Mouse (Mus musculus): ENCODE measurements around the gene Gpr158. TPM values are rescaled to one million over a fixed set of nuclear protein-coding genes. Genes with fewer than 3 reads are reported as not detected.

The Gpr158 gene
- 0.87 and 1.0 TPM in 2 replicates for polyA plus RNA-seq (2016; fragmentation: Nextera tagmentation; extraction: Ambion mirVana)

GRCm38 (mm10) chr2:21367345-21368111 is at the start of gene Gpr158:
Gene Gpr158 (plus strand): TSS chr2:21367542.
- H3K4me1 ChIP-seq: peaks cover 4% of the 10 kb centered on the region
- H3K4me2 ChIP-seq (replicated peaks): peak within 1 kb of the TSS; percentile 73
- under 1% methylated on average over 43 of the region's 43 CpGs for WGBS
- no peaks in the 10 kb centered on the region for H3K36me3 ChIP-seq
- peaks cover 25% of the 10 kb centered on the region for H3K27me3 ChIP-seq (replicated peaks)
- ATAC-seq (ENCODE audit: low FRiP score, low read depth): peak; percentile 98
- H3K9ac ChIP-seq: peak within 1 kb of the TSS; percentile 36
- H3K9me3 ChIP-seq: no peaks in the 10 kb centered on the region
- no peak within 1 kb of the TSS for H3K27ac ChIP-seq
- H3K4me3 ChIP-seq: peak within 1 kb of the TSS; percentile 49

- Histone ChIP-seq H3K27me3 (replicated peaks) (no peaks in the 10 kb centered on the region), H3K36me3 (no peaks in the 10 kb centered on the region), H3K4me2 (replicated peaks) (no peak overlapping the region), H3K27ac (no peak overlapping the region), H3K4me1 (no peaks in the 10 kb centered on the region), H3K4me3 (no peak overlapping the region), H3K9ac (no peak overlapping the region), H3K9me3 (no peaks in the 10 kb centered on the region)
- no peak for ATAC-seq (ENCODE audit: low FRiP score, low read depth)
- WGBS: 83% methylated on average over 5 of the region's 5 CpGs
These were observed 23.5 kb upstream of the Gpr158 start for GRCm38 (mm10) chr2:21343821-21344220.

- Histone ChIP-seq H3K4me2 (replicated peaks) (peak overlapping the region; percentile 73), H3K27me3 (replicated peaks) (peaks cover 25% of the 10 kb centered on the region), H3K27ac (no peak overlapping the region), H3K9ac (0 out of 2 replicates have a peak overlapping the region, but pooled peaks have one; percentile 36), H3K4me1 (peaks cover 4% of the 10 kb centered on the region), H3K9me3 (no peaks in the 10 kb centered on the region), H3K36me3 (no peaks in the 10 kb centered on the region), H3K4me3 (peak overlapping the region; percentile 49)
- peak; percentile 13 for ATAC-seq (ENCODE audit: low FRiP score, low read depth)
- 12% methylated on average over 44 of the region's 44 CpGs for WGBS
These were observed 1.2 kb downstream of the Gpr158 start for GRCm38 (mm10) chr2:21368351-21369170.

- Histone ChIP-seq H3K4me2 (replicated peaks) (peak overlapping the region; percentile 73), H3K27me3 (replicated peaks) (peaks cover 25% of the 10 kb centered on the region), H3K9me3 (no peaks in the 10 kb centered on the region), H3K36me3 (no peaks in the 10 kb centered on the region), H3K9ac (no peak overlapping the region), H3K4me1 (peaks cover 4% of the 10 kb centered on the region), H3K27ac (no peak overlapping the region), H3K4me3 (no peak overlapping the region)
- no peak for ATAC-seq (ENCODE audit: low FRiP score, low read depth)
- WGBS: 45% methylated on average over 6 of the region's 6 CpGs
These were observed 1.8 kb downstream of the Gpr158 start for GRCm38 (mm10) chr2:21369171-21369485.

- H3K27ac ChIP-seq: no peak overlapping the region
- H3K9me3 ChIP-seq: no peaks in the 10 kb centered on the region
- H3K27me3 ChIP-seq (replicated peaks): peaks cover 22% of the 10 kb centered on the region
- peaks cover 4% of the 10 kb centered on the region for H3K4me1 ChIP-seq
- H3K9ac ChIP-seq: no peak overlapping the region
- H3K36me3 ChIP-seq: no peaks in the 10 kb centered on the region
- WGBS: 62% methylated on average over 2 of the region's 2 CpGs
- no peak overlapping the region for H3K4me3 ChIP-seq
- no peak for ATAC-seq (ENCODE audit: low FRiP score, low read depth)
- H3K4me2 ChIP-seq (replicated peaks): no peak overlapping the region
These were observed 2.2 kb downstream of the Gpr158 start for GRCm38 (mm10) chr2:21369556-21369955.

GRCm38 (mm10) chr2:21379516-21379915 is 12.2 kb downstream of the Gpr158 start:
- no peaks in the 10 kb centered on the region for H3K27me3 ChIP-seq (replicated peaks)
- H3K4me1 ChIP-seq: no peaks in the 10 kb centered on the region
- no peaks in the 10 kb centered on the region for H3K36me3 ChIP-seq
- H3K9ac ChIP-seq: no peak overlapping the region
- no peak for ATAC-seq (ENCODE audit: low FRiP score, low read depth)
- H3K27ac ChIP-seq: no peak overlapping the region
- no peaks in the 10 kb centered on the region for H3K9me3 ChIP-seq
- 89% methylated on average over 2 of the region's 2 CpGs for WGBS
- H3K4me2 ChIP-seq (replicated peaks): no peak overlapping the region
- H3K4me3 ChIP-seq: no peak overlapping the region

GRCm38 (mm10) chr2:21392727-21393126 is 25.4 kb downstream of the Gpr158 start:
- Histone ChIP-seq H3K4me1 (no peaks in the 10 kb centered on the region), H3K9me3 (no peaks in the 10 kb centered on the region), H3K27me3 (replicated peaks) (no peaks in the 10 kb centered on the region), H3K36me3 (no peaks in the 10 kb centered on the region), H3K27ac (no peak overlapping the region), H3K9ac (no peak overlapping the region), H3K4me3 (no peak overlapping the region), H3K4me2 (replicated peaks) (no peak overlapping the region)
- WGBS: 4% methylated on average over 2 of the region's 2 CpGs
- no peak for ATAC-seq (ENCODE audit: low FRiP score, low read depth)

- Histone ChIP-seq H3K4me3 (no peak overlapping the region), H3K9me3 (no peaks in the 10 kb centered on the region), H3K4me2 (replicated peaks) (no peak overlapping the region), H3K4me1 (0 out of 2 replicates have a peak, but pooled peaks cover 3% of the 10 kb centered on the region), H3K9ac (no peak overlapping the region), H3K27ac (no peak overlapping the region), H3K36me3 (no peaks in the 10 kb centered on the region), H3K27me3 (replicated peaks) (no peaks in the 10 kb centered on the region)
- 85% methylated on average over 12 of the region's 12 CpGs for WGBS
- no peak for ATAC-seq (ENCODE audit: low FRiP score, low read depth)
These were observed 30.0 kb downstream of the Gpr158 start for GRCm38 (mm10) chr2:21397347-21397746.

- Histone ChIP-seq H3K36me3 (no peaks in the 10 kb centered on the region), H3K9me3 (no peaks in the 10 kb centered on the region), H3K4me2 (replicated peaks) (no peak overlapping the region), H3K9ac (no peak overlapping the region), H3K27ac (no peak overlapping the region), H3K27me3 (replicated peaks) (no peaks in the 10 kb centered on the region), H3K4me1 (0 out of 2 replicates have a peak, but pooled peaks cover 3% of the 10 kb centered on the region), H3K4me3 (no peak overlapping the region)
- ATAC-seq (ENCODE audit: low FRiP score, low read depth): peak; percentile 41; the same call in 1 of the 2 replicates
- WGBS: 62% methylated on average over 3 of the region's 3 CpGs
These were observed 32.3 kb downstream of the Gpr158 start for GRCm38 (mm10) chr2:21399657-21400056.

- 73% methylated on average over 3 of the region's 3 CpGs for WGBS
- Histone ChIP-seq H3K9me3 (no peaks in the 10 kb centered on the region), H3K4me2 (replicated peaks) (no peak overlapping the region), H3K27ac (no peak overlapping the region), H3K4me3 (no peak overlapping the region), H3K27me3 (replicated peaks) (no peaks in the 10 kb centered on the region), H3K4me1 (no peaks in the 10 kb centered on the region), H3K36me3 (no peaks in the 10 kb centered on the region), H3K9ac (no peak overlapping the region)
- no peak for ATAC-seq (ENCODE audit: low FRiP score, low read depth)
These were observed 38.3 kb downstream of the Gpr158 start for GRCm38 (mm10) chr2:21405617-21406016.

GRCm38 (mm10) chr2:21407443-21407985 is 40.2 kb downstream of the Gpr158 start:
- H3K4me2 ChIP-seq (replicated peaks): no peak overlapping the region
- H3K27me3 ChIP-seq (replicated peaks): no peaks in the 10 kb centered on the region
- no peaks in the 10 kb centered on the region for H3K9me3 ChIP-seq
- no peak for ATAC-seq (ENCODE audit: low FRiP score, low read depth)
- no peak overlapping the region for H3K4me3 ChIP-seq
- no peaks in the 10 kb centered on the region for H3K4me1 ChIP-seq
- no peak overlapping the region for H3K27ac ChIP-seq
- WGBS: 98% methylated on average over 2 of the region's 2 CpGs
- H3K36me3 ChIP-seq: no peaks in the 10 kb centered on the region
- H3K9ac ChIP-seq: no peak overlapping the region

GRCm38 (mm10) chr2:21408821-21409220 is 41.5 kb downstream of the Gpr158 start:
- Histone ChIP-seq H3K4me1 (no peaks in the 10 kb centered on the region), H3K27ac (no peak overlapping the region), H3K4me3 (no peak overlapping the region), H3K36me3 (no peaks in the 10 kb centered on the region), H3K9ac (no peak overlapping the region), H3K27me3 (replicated peaks) (no peaks in the 10 kb centered on the region), H3K4me2 (replicated peaks) (no peak overlapping the region), H3K9me3 (no peaks in the 10 kb centered on the region)
- 81% methylated on average over 3 of the region's 3 CpGs for WGBS
- no peak for ATAC-seq (ENCODE audit: low FRiP score, low read depth)

Measured in neural tube, embryonic 12.5 days (tissue).